Mouse (Mus musculus): ENCODE measurements around the gene Uqcrfs1. TPM values are rescaled to one million over a fixed set of nuclear protein-coding genes. Genes with fewer than 3 reads are reported as not detected.

The Uqcrfs1 gene
- polyA plus RNA-seq (2012; rRNA removed) = 149 and 173 TPM in 2 replicates

GRCm38 (mm10) chr13:30544856-30545604, at the start of gene Uqcrfs1:
Uqcrfs1 (minus strand) TSS chr13:30545362.
- peak; percentile 98 for DNase-seq (ENCODE audit: low read depth)
- TF ChIP-seq CTCF (IDR thresholded peaks at IDR 0.05; ENCODE audit: borderline replicate concordance, extremely low read depth, insufficient read depth, insufficient read length) = no peak
- peak; percentile 81; the same call in 1 of the 2 replicates for TF ChIP-seq POLR2A (IDR thresholded peaks at IDR 0.05; ENCODE audit: borderline replicate concordance, extremely low read depth, insufficient read depth, insufficient read length, poor library complexity, severe bottlenecking)

GRCm38 (mm10) chr13:30585786-30586185, 40.6 kb upstream of the Uqcrfs1 start:
- no peak for DNase-seq (ENCODE audit: low read depth)
- TF ChIP-seq CTCF (IDR thresholded peaks at IDR 0.05; ENCODE audit: borderline replicate concordance, extremely low read depth, insufficient read depth, insufficient read length) = no peak
- TF ChIP-seq POLR2A (IDR thresholded peaks at IDR 0.05; ENCODE audit: borderline replicate concordance, extremely low read depth, insufficient read depth, insufficient read length, poor library complexity, severe bottlenecking) = no peak

GRCm38 (mm10) chr13:30582541-30582940, 37.4 kb upstream of the Uqcrfs1 start:
- TF ChIP-seq POLR2A (IDR thresholded peaks at IDR 0.05; ENCODE audit: borderline replicate concordance, extremely low read depth, insufficient read depth, insufficient read length, poor library complexity, severe bottlenecking) (no peak), CTCF (IDR thresholded peaks at IDR 0.05; ENCODE audit: borderline replicate concordance, extremely low read depth, insufficient read depth, insufficient read length) (no peak)

GRCm38 (mm10) chr13:30578806-30579205, 33.6 kb upstream of the Uqcrfs1 start:
- TF ChIP-seq POLR2A (IDR thresholded peaks at IDR 0.05; ENCODE audit: borderline replicate concordance, extremely low read depth, insufficient read depth, insufficient read length, poor library complexity, severe bottlenecking) = no peak
- TF ChIP-seq CTCF (IDR thresholded peaks at IDR 0.05; ENCODE audit: borderline replicate concordance, extremely low read depth, insufficient read depth, insufficient read length) = no peak
- DNase-seq (ENCODE audit: low read depth) = no peak

More at GRCm38 (mm10) chr13:30582541-30582940, 37.4 kb upstream of the Uqcrfs1 start:
- no peak for DNase-seq (ENCODE audit: low read depth)

- TF ChIP-seq POLR2A (IDR thresholded peaks at IDR 0.05; ENCODE audit: borderline replicate concordance, extremely low read depth, insufficient read depth, insufficient read length, poor library complexity, severe bottlenecking) = no peak
- no peak for TF ChIP-seq CTCF (IDR thresholded peaks at IDR 0.05; ENCODE audit: borderline replicate concordance, extremely low read depth, insufficient read depth, insufficient read length)
- DNase-seq (ENCODE audit: low read depth) = no peak
Measured at GRCm38 (mm10) chr13:30576819-30577218, 31.7 kb upstream of the Uqcrfs1 start.

GRCm38 (mm10) chr13:30572971-30573370, 27.8 kb upstream of the Uqcrfs1 start:
- peak; percentile 11 for DNase-seq (ENCODE audit: low read depth)
- TF ChIP-seq CTCF (IDR thresholded peaks at IDR 0.05; ENCODE audit: borderline replicate concordance, extremely low read depth, insufficient read depth, insufficient read length) (no peak), POLR2A (IDR thresholded peaks at IDR 0.05; ENCODE audit: borderline replicate concordance, extremely low read depth, insufficient read depth, insufficient read length, poor library complexity, severe bottlenecking) (no peak)

- DNase-seq (ENCODE audit: low read depth) = no peak
- TF ChIP-seq POLR2A (IDR thresholded peaks at IDR 0.05; ENCODE audit: borderline replicate concordance, extremely low read depth, insufficient read depth, insufficient read length, poor library complexity, severe bottlenecking) = no peak
- no peak for TF ChIP-seq CTCF (IDR thresholded peaks at IDR 0.05; ENCODE audit: borderline replicate concordance, extremely low read depth, insufficient read depth, insufficient read length)
Measured at GRCm38 (mm10) chr13:30570182-30570581, 25.0 kb upstream of the Uqcrfs1 start.

- TF ChIP-seq POLR2A (IDR thresholded peaks at IDR 0.05; ENCODE audit: borderline replicate concordance, extremely low read depth, insufficient read depth, insufficient read length, poor library complexity, severe bottlenecking) (no peak), CTCF (IDR thresholded peaks at IDR 0.05; ENCODE audit: borderline replicate concordance, extremely low read depth, insufficient read depth, insufficient read length) (no peak)
- no peak for DNase-seq (ENCODE audit: low read depth)
Measured at GRCm38 (mm10) chr13:30567571-30567970, 22.4 kb upstream of the Uqcrfs1 start.

- peak; percentile 43 for DNase-seq (ENCODE audit: low read depth)
- TF ChIP-seq CTCF (IDR thresholded peaks at IDR 0.05; ENCODE audit: borderline replicate concordance, extremely low read depth, insufficient read depth, insufficient read length) (peak; percentile 50), POLR2A (IDR thresholded peaks at IDR 0.05; ENCODE audit: borderline replicate concordance, extremely low read depth, insufficient read depth, insufficient read length, poor library complexity, severe bottlenecking) (no peak)
Measured at GRCm38 (mm10) chr13:30566767-30567166, 21.6 kb upstream of the Uqcrfs1 start.

- TF ChIP-seq POLR2A (IDR thresholded peaks at IDR 0.05; ENCODE audit: borderline replicate concordance, extremely low read depth, insufficient read depth, insufficient read length, poor library complexity, severe bottlenecking) (no peak), CTCF (IDR thresholded peaks at IDR 0.05; ENCODE audit: borderline replicate concordance, extremely low read depth, insufficient read depth, insufficient read length) (no peak)
Measured at GRCm38 (mm10) chr13:30560603-30561002, 15.4 kb upstream of the Uqcrfs1 start.

GRCm38 (mm10) chr13:30560052-30560451, 14.9 kb upstream of the Uqcrfs1 start:
- no peak for DNase-seq (ENCODE audit: low read depth)
- TF ChIP-seq POLR2A (IDR thresholded peaks at IDR 0.05; ENCODE audit: borderline replicate concordance, extremely low read depth, insufficient read depth, insufficient read length, poor library complexity, severe bottlenecking) (no peak), CTCF (IDR thresholded peaks at IDR 0.05; ENCODE audit: borderline replicate concordance, extremely low read depth, insufficient read depth, insufficient read length) (no peak)

More at GRCm38 (mm10) chr13:30560603-30561002, 15.4 kb upstream of the Uqcrfs1 start:
- no peak for DNase-seq (ENCODE audit: low read depth)

GRCm38 (mm10) chr13:30557751-30558150, 12.6 kb upstream of the Uqcrfs1 start:
- no peak for DNase-seq (ENCODE audit: low read depth)
- no peak for TF ChIP-seq CTCF (IDR thresholded peaks at IDR 0.05; ENCODE audit: borderline replicate concordance, extremely low read depth, insufficient read depth, insufficient read length)
- no peak for TF ChIP-seq POLR2A (IDR thresholded peaks at IDR 0.05; ENCODE audit: borderline replicate concordance, extremely low read depth, insufficient read depth, insufficient read length, poor library complexity, severe bottlenecking)

All from brain, embryonic 14.5 days (tissue).